Mouse (Mus musculus) testis, adult 2 months (tissue): ENCODE measurements around the gene Egfem1. TPM values are rescaled to one million over a fixed set of nuclear protein-coding genes. Genes with fewer than 3 reads are reported as not detected.

ENCODE experiments used
- H3K27ac ChIP-seq: fragments of 200-500 bp; 2 replicates; pipeline ENCODE4 v1.5.1; 2012; ENCODE audit warnings: low read depth, low read length; ENCODE audit not compliant: control insufficient read depth, insufficient read depth
- H3K27me3 ChIP-seq: fragments of 200-500 bp; 2 replicates; pipeline ENCODE4 v1.6.1; 2012; ENCODE audit warnings: mild to moderate bottlenecking, low read length, moderate library complexity; ENCODE audit not compliant: control insufficient read depth, insufficient read depth
- H3K36me3 ChIP-seq: fragments of 200-500 bp; 2 replicates; pipeline ENCODE4 v1.6.1; 2012; ENCODE audit warnings: mild to moderate bottlenecking, low read length; ENCODE audit not compliant: control insufficient read depth, insufficient read depth
- H3K4me1 ChIP-seq: fragments of 200-500 bp; 2 replicates; pipeline ENCODE4 v1.6.1; 2012; ENCODE audit warnings: low read length; ENCODE audit not compliant: control insufficient read depth, insufficient read depth
- H3K4me3 ChIP-seq: fragments of 200-500 bp; 2 replicates; pipeline ENCODE4 v1.5.1; 2012; ENCODE audit warnings: low read depth, mild to moderate bottlenecking, low read length, moderate library complexity, mixed read lengths; ENCODE audit not compliant: control insufficient read depth
- CTCF ChIP-seq: fragments of 200-500 bp; IDR thresholded peaks from 2 replicates; pipeline ENCODE4 v1.5.1; 2012; ENCODE audit warnings: low read depth, mild to moderate bottlenecking, inconsistent platforms, low read length, moderate library complexity; ENCODE audit not compliant: control insufficient read depth, insufficient read depth, insufficient replicate concordance
- POLR2A ChIP-seq: fragments of 200-500 bp; IDR thresholded peaks from 2 replicates; pipeline ENCODE4 v1.6.1; 2012; ENCODE audit warnings: low read depth, mild to moderate bottlenecking, inconsistent platforms, low read length, moderate library complexity; ENCODE audit not compliant: control insufficient read depth
- polyA plus RNA-seq: library from polyadenylated mRNA; depleted of rRNA; stranded (reverse); fragments of >200 nt; gene quantifications from 2 replicates; pipeline ENCODE4 v1.2.3, GENCODE M21; 2012

Gene Egfem1
- polyA plus RNA-seq, 1 experiment: 0.62 TPM

GRCm38 (mm10) chr3:29106016-29106723 lies 24.3 kb downstream of the Egfem1 start:
- TF ChIP-seq CTCF: no peak
- no peak for TF ChIP-seq POLR2A
- H3K27me3 ChIP-seq: no peaks in the 10 kb centered on the region
- H3K36me3 ChIP-seq: no peaks in the 10 kb centered on the region

GRCm38 (mm10) chr3:29107134-29107533 lies 25.3 kb downstream of the Egfem1 start:
- Histone ChIP-seq H3K27me3 (no peaks in the 10 kb centered on the region), H3K4me3 (no peak overlapping the region), H3K27ac (no peak overlapping the region)

More at GRCm38 (mm10) chr3:29106016-29106723, 24.3 kb downstream of the Egfem1 start:
- Histone ChIP-seq H3K4me3 (no peak overlapping the region), H3K27ac (no peak overlapping the region), H3K4me1 (no peaks in the 10 kb centered on the region)

GRCm38 (mm10) chr3:29110321-29110720 lies 28.5 kb downstream of the Egfem1 start:
- Histone ChIP-seq H3K27ac (no peak overlapping the region), H3K4me1 (no peaks in the 10 kb centered on the region), H3K27me3 (no peaks in the 10 kb centered on the region), H3K4me3 (no peak overlapping the region), H3K36me3 (no peaks in the 10 kb centered on the region)
- TF ChIP-seq CTCF: no peak
- TF ChIP-seq POLR2A: no peak

More at GRCm38 (mm10) chr3:29107134-29107533, 25.3 kb downstream of the Egfem1 start:
- Histone ChIP-seq H3K4me1 (no peaks in the 10 kb centered on the region), H3K36me3 (no peaks in the 10 kb centered on the region)
- TF ChIP-seq CTCF: no peak
- no peak for TF ChIP-seq POLR2A

- Histone ChIP-seq H3K27ac (no peak overlapping the region), H3K4me3 (no peak overlapping the region), H3K36me3 (no peaks in the 10 kb centered on the region), H3K27me3 (no peaks in the 10 kb centered on the region), H3K4me1 (no peaks in the 10 kb centered on the region)
- TF ChIP-seq POLR2A (no peak), CTCF (no peak)
Measured at GRCm38 (mm10) chr3:29114517-29114916, 32.7 kb downstream of the Egfem1 start.

- TF ChIP-seq POLR2A: no peak
- no peak for TF ChIP-seq CTCF
- no peaks in the 10 kb centered on the region for H3K4me1 ChIP-seq
- H3K4me3 ChIP-seq: no peak overlapping the region
- H3K27ac ChIP-seq: no peak overlapping the region
- no peaks in the 10 kb centered on the region for H3K27me3 ChIP-seq
- no peaks in the 10 kb centered on the region for H3K36me3 ChIP-seq
Measured at GRCm38 (mm10) chr3:29117379-29117778, 35.6 kb downstream of the Egfem1 start.

GRCm38 (mm10) chr3:29122556-29122955 lies 40.7 kb downstream of the Egfem1 start:
- no peaks in the 10 kb centered on the region for H3K36me3 ChIP-seq
- no peaks in the 10 kb centered on the region for H3K27me3 ChIP-seq
- TF ChIP-seq CTCF: no peak
- no peak overlapping the region for H3K4me3 ChIP-seq
- H3K4me1 ChIP-seq: no peaks in the 10 kb centered on the region
- H3K27ac ChIP-seq: no peak overlapping the region

GRCm38 (mm10) chr3:29132054-29132931 lies 50.5 kb downstream of the Egfem1 start:
- H3K27ac ChIP-seq: no peak overlapping the region
- TF ChIP-seq POLR2A (no peak), CTCF (no peak)

GRCm38 (mm10) chr3:29134509-29134908 lies 52.7 kb downstream of the Egfem1 start:
- Histone ChIP-seq H3K4me3 (no peak overlapping the region), H3K4me1 (no peaks in the 10 kb centered on the region), H3K36me3 (no peaks in the 10 kb centered on the region), H3K27me3 (no peaks in the 10 kb centered on the region), H3K27ac (no peak overlapping the region)
- TF ChIP-seq POLR2A (no peak), CTCF (no peak)

More at GRCm38 (mm10) chr3:29132054-29132931, 50.5 kb downstream of the Egfem1 start:
- H3K36me3 ChIP-seq: no peaks in the 10 kb centered on the region
- no peaks in the 10 kb centered on the region for H3K4me1 ChIP-seq
- H3K27me3 ChIP-seq: no peaks in the 10 kb centered on the region
- H3K4me3 ChIP-seq: no peak overlapping the region
